Mouse (Mus musculus): ENCODE measurements around the gene Rps4x. TPM values are rescaled to one million over a fixed set of nuclear protein-coding genes. Genes with fewer than 3 reads are reported as not detected.

The Rps4x gene
- polyA plus RNA-seq, 1 experiment: 2,113 TPM

DNA sequence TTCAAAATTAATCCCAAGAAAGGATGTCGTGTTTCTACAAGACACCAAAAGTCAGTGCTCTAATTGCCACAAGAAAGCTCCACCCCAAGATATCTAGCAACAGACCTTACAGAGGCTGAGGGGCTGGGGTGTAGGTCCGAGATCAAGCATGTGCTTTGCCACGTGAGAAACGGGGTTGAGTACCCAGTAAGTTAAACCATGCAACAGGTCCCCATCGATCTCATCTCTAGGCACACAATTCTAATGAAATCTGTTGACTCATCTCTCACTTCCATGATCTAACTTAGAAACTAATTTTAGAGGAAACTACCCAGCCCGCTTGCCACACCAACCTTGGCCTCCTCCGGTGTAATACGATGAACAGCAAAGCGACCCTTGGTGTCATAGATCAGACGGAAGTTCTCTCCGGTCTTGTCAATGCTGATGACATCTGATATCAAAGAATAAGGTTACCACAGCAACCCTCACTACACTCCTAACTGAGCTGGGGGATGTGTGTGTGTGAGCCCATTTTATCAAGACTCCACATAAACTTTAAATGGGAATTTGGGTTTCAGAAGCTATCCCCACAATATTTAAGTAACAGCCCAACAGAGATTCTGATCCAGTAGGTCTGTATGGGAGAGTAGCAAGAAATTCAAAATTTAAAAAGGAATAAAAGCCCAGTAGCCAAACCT lies 2.0 kb downstream of the Rps4x start:
- Histone ChIP-seq H3ac (ENCODE audit: control insufficient read depth, insufficient read length) (no peak overlapping the region), H3K36me3 (ENCODE audit: control insufficient read depth, insufficient read depth) (peaks cover 17% of the 10 kb centered on the region), H3K4me3 (peak overlapping the region; percentile 75), H3K4me2 (ENCODE audit: low read depth) (peak overlapping the region; percentile 79), H3K27me3 (ENCODE audit: control insufficient read depth, insufficient read depth, insufficient read length) (no peaks in the 10 kb centered on the region), H3K79me2 (ENCODE audit: control insufficient read depth, insufficient read depth) (peaks cover 25% of the 10 kb centered on the region)
- TF ChIP-seq USF1 (IDR thresholded peaks at IDR 0.05; ENCODE audit: low read depth): no peak
- no peak for TF ChIP-seq MAX (IDR thresholded peaks at IDR 0.05; ENCODE audit: low read depth)
- TF ChIP-seq MYOG (IDR thresholded peaks at IDR 0.05; ENCODE audit: control insufficient read depth in 1 of 3, insufficient read depth in 1 of 3, insufficient read length in 2 of 3, low read depth in 2 of 3): no peak
- TF ChIP-seq SRF (IDR thresholded peaks at IDR 0.05; ENCODE audit: control insufficient read depth, insufficient read length, low read depth): no peak
- no peak for TF ChIP-seq CEBPB (IDR thresholded peaks at IDR 0.05; ENCODE audit: insufficient read depth, poor library complexity, severe bottlenecking)
- no peak for TF ChIP-seq TCF3 (IDR thresholded peaks at IDR 0.05; ENCODE audit: insufficient read length, low read depth)
- no peak for TF ChIP-seq TCF12 (IDR thresholded peaks at IDR 0.05; ENCODE audit: insufficient read depth, poor library complexity, severe bottlenecking)
- no peak for TF ChIP-seq E2F4 (IDR thresholded peaks at IDR 0.05; ENCODE audit: insufficient read depth)
- no peak for TF ChIP-seq MYOD1 (IDR thresholded peaks at IDR 0.05; ENCODE audit: control insufficient read depth in 1 of 3, insufficient read length in 2 of 3, low read depth in 2 of 3)
- TF ChIP-seq REST (IDR thresholded peaks at IDR 0.05; ENCODE audit: insufficient read depth, insufficient read length): no peak

- Histone ChIP-seq H3K4me3 (no peak overlapping the region), H3K79me2 (ENCODE audit: control insufficient read depth, insufficient read depth) (peaks cover 12% of the 10 kb centered on the region), H3K36me3 (ENCODE audit: control insufficient read depth, insufficient read depth) (peaks cover 17% of the 10 kb centered on the region), H3ac (ENCODE audit: control insufficient read depth, insufficient read length) (no peak overlapping the region), H3K27me3 (ENCODE audit: control insufficient read depth, insufficient read depth, insufficient read length) (no peaks in the 10 kb centered on the region), H3K4me2 (ENCODE audit: low read depth) (no peak overlapping the region)
- TF ChIP-seq MYOG (IDR thresholded peaks at IDR 0.05; ENCODE audit: control insufficient read depth in 1 of 3, insufficient read depth in 1 of 3, insufficient read length in 2 of 3, low read depth in 2 of 3) (no peak), POLR2AphosphoS2 (IDR thresholded peaks at IDR 0.05; ENCODE audit: insufficient read length, low read depth) (no peak), MYOD1 (IDR thresholded peaks at IDR 0.05; ENCODE audit: control insufficient read depth in 1 of 3, insufficient read length in 2 of 3, low read depth in 2 of 3) (no peak), CEBPB (IDR thresholded peaks at IDR 0.05; ENCODE audit: insufficient read depth, poor library complexity, severe bottlenecking) (no peak), E2F4 (IDR thresholded peaks at IDR 0.05; ENCODE audit: insufficient read depth) (no peak), USF1 (IDR thresholded peaks at IDR 0.05; ENCODE audit: low read depth) (no peak), MAX (IDR thresholded peaks at IDR 0.05; ENCODE audit: low read depth) (no peak), TCF12 (IDR thresholded peaks at IDR 0.05; ENCODE audit: insufficient read depth, poor library complexity, severe bottlenecking) (no peak), TCF3 (IDR thresholded peaks at IDR 0.05; ENCODE audit: insufficient read length, low read depth) (no peak), REST (IDR thresholded peaks at IDR 0.05; ENCODE audit: insufficient read depth, insufficient read length) (no peak), POLR2A (IDR thresholded peaks at IDR 0.05; ENCODE audit: insufficient read length, low read depth) (no peak), SRF (IDR thresholded peaks at IDR 0.05; ENCODE audit: control insufficient read depth, insufficient read length, low read depth) (no peak)
These were observed 6.6 kb downstream of the Rps4x start for GRCm38 (mm10) chrX:102182575-102182974.

- no peaks in the 10 kb centered on the region for H3K79me2 ChIP-seq (ENCODE audit: control insufficient read depth, insufficient read depth)
- H3K4me3 ChIP-seq: no peak overlapping the region
- no peaks in the 10 kb centered on the region for H3K27me3 ChIP-seq (ENCODE audit: control insufficient read depth, insufficient read depth, insufficient read length)
- TF ChIP-seq SRF (IDR thresholded peaks at IDR 0.05; ENCODE audit: control insufficient read depth, insufficient read length, low read depth) (no peak), USF1 (IDR thresholded peaks at IDR 0.05; ENCODE audit: low read depth) (no peak), E2F4 (IDR thresholded peaks at IDR 0.05; ENCODE audit: insufficient read depth) (no peak), TCF12 (IDR thresholded peaks at IDR 0.05; ENCODE audit: insufficient read depth, poor library complexity, severe bottlenecking) (no peak), MAX (IDR thresholded peaks at IDR 0.05; ENCODE audit: low read depth) (no peak), MYOG (IDR thresholded peaks at IDR 0.05; ENCODE audit: control insufficient read depth in 1 of 3, insufficient read depth in 1 of 3, insufficient read length in 2 of 3, low read depth in 2 of 3) (no peak), TCF3 (IDR thresholded peaks at IDR 0.05; ENCODE audit: insufficient read length, low read depth) (no peak)
- no peak overlapping the region for H3K4me2 ChIP-seq (ENCODE audit: low read depth)
- no peak overlapping the region for H3ac ChIP-seq (ENCODE audit: control insufficient read depth, insufficient read length)
- no peaks in the 10 kb centered on the region for H3K36me3 ChIP-seq (ENCODE audit: control insufficient read depth, insufficient read depth)
These were observed 13.5 kb downstream of the Rps4x start for GRCm38 (mm10) chrX:102175538-102176287.

DNA sequence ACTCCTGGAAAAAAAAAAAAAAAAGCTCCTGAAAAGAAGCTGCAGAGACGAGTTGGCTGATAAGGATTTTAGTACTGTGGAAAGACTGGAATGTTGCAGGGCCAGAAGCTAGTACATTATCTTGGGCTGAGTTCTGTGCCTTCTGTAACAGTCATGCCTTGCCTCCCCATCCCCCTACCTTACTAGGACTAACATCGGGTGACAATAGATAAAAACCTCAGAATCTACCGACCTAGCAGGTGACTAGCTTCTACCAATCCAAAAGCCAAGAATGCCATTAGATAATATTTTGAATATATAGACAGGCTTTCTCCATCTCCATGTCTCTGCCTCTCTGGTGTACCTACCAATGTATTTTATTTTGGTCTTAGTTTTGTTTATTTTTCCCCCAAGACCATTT lies 18.3 kb downstream of the Rps4x start:
- Histone ChIP-seq H3K4me2 (ENCODE audit: low read depth) (no peak overlapping the region), H3K36me3 (ENCODE audit: control insufficient read depth, insufficient read depth) (no peaks in the 10 kb centered on the region), H3K27me3 (ENCODE audit: control insufficient read depth, insufficient read depth, insufficient read length) (no peaks in the 10 kb centered on the region), H3K79me2 (ENCODE audit: control insufficient read depth, insufficient read depth) (no peaks in the 10 kb centered on the region), H3ac (ENCODE audit: control insufficient read depth, insufficient read length) (no peak overlapping the region), H3K4me3 (no peak overlapping the region)
- TF ChIP-seq SRF (IDR thresholded peaks at IDR 0.05; ENCODE audit: control insufficient read depth, insufficient read length, low read depth): no peak
- no peak for TF ChIP-seq E2F4 (IDR thresholded peaks at IDR 0.05; ENCODE audit: insufficient read depth)
- TF ChIP-seq POLR2A (IDR thresholded peaks at IDR 0.05; ENCODE audit: insufficient read length, low read depth): no peak
- no peak for TF ChIP-seq MAX (IDR thresholded peaks at IDR 0.05; ENCODE audit: low read depth)
- TF ChIP-seq TCF12 (IDR thresholded peaks at IDR 0.05; ENCODE audit: insufficient read depth, poor library complexity, severe bottlenecking): no peak
- TF ChIP-seq TCF3 (IDR thresholded peaks at IDR 0.05; ENCODE audit: insufficient read length, low read depth): no peak
- TF ChIP-seq POLR2AphosphoS2 (IDR thresholded peaks at IDR 0.05; ENCODE audit: insufficient read length, low read depth): no peak
- TF ChIP-seq MYOG (IDR thresholded peaks at IDR 0.05; ENCODE audit: control insufficient read depth in 1 of 3, insufficient read depth in 1 of 3, insufficient read length in 2 of 3, low read depth in 2 of 3): no peak
- no peak for TF ChIP-seq USF1 (IDR thresholded peaks at IDR 0.05; ENCODE audit: low read depth)
- TF ChIP-seq CEBPB (IDR thresholded peaks at IDR 0.05; ENCODE audit: insufficient read depth, poor library complexity, severe bottlenecking): no peak
- TF ChIP-seq MYOD1 (IDR thresholded peaks at IDR 0.05; ENCODE audit: control insufficient read depth in 1 of 3, insufficient read length in 2 of 3, low read depth in 2 of 3): no peak
